Mouse (Mus musculus) heart, adult 11 months (tissue): Measurements from ENCODE around the gene Bend3.

Experiments used
- DNase-seq: peaks from one replicate; pipeline ENCODE4 v3.0.0; 2022

Bend3 gene

DNA sequence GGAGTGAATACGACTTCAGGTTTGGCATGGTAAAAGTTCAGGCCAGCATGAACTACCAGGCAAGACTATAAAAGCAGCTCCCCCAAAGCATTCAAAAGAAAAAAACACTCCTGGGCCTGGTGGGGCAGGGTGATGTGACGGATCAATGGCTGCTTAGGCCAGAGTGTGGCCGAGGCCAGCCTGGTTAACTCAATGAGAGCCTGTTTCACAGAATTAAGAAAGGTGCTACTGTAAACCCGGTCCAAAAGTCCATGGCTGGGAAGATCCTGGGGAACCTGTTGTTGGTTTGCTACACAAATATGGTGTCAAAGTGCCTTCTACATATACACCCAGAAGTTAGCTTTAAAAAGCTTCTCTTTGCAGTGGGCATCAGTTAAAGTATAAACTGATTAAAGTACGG is 60.2 kb downstream of the Bend3 start:
- no peak for DNase-seq

DNA sequence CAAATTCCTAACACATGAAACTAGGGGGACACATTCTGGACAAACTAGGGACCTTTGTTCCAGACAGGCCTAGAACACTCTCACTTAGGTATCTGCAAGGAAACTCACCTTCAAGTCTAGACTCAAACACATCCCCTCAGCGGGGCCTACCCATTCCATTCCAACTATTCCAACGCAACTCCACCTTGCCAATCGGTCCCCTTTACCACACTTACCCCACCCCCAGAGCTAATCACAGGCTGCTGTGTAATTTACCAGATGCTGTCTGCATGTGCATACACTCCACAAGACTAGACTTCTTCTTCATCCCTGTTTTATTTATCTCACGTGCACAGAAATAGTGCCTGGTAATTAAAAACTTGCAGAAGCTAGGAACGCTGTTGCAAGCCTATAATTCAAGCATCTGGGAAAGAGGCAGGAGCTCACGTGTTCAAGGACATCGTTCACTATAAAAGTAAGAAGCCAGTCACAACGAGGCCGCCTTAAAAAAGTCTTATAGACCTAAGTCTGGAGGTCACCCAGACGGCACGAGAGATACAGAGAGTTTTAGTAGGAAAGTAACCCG is 61.2 kb downstream of the Bend3 start:
- peak; percentile 92 for DNase-seq

DNA sequence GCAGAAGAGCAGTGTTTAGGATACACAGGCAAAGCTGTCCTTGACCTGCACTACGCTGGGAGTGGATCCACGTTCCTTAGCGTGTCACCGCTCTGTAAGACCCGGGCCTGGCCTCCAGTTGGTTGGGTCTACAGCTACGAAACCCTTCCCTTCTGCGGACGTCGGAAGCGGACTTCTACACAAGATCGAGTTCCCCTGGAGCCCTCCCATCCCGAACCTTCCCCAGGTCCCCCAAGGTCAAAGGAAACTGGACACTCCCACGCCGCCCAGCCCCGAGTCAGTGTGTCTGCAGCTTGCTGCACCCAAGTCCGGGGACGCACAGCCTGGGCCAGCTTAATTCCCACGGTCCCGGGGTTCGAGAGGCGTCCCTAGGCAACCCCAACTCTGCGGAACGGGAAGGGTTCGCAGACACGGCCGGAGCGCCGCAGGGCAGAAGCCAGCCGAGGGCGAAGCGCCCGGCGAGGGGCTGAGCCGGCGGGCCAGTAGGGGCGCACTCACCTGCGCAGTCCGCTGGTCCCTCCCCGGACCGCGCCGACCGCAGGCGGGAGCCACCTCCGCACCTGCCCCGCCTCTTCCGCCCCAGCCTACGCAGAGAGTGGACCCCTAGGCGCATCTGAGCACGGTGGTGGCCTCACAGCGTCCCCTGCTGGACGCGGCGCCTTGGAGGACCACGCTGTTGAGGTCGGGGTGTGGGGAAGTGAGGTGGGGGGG is 62.0 kb downstream of the Bend3 start, which contains the start of gene 1700021F05Rik:
Gene 1700021F05Rik, minus strand, starts transcription at position 553 of the 711 bp plus-strand sequence.
- peak; percentile 100 for DNase-seq

DNA sequence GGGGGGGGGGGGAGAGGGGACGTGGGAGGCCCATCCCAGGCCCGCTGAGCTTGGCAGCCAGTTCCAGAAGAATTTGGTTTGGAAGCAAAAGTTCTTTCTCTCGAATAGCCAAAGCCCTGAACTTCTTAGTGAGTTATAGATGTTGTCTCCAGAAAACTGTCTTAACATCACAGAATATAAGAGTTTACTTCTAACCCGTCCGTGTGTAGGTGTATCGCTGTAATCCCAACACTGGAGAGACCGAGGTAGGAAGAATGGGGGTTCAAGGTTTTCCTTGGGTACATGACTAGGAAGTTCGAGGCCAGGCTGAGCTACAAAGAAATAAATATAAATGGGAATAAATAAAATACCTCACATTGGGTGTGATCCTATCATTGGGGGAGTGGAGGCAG is 62.5 kb downstream of the Bend3 start:
- DNase-seq = peak; percentile 89

DNA sequence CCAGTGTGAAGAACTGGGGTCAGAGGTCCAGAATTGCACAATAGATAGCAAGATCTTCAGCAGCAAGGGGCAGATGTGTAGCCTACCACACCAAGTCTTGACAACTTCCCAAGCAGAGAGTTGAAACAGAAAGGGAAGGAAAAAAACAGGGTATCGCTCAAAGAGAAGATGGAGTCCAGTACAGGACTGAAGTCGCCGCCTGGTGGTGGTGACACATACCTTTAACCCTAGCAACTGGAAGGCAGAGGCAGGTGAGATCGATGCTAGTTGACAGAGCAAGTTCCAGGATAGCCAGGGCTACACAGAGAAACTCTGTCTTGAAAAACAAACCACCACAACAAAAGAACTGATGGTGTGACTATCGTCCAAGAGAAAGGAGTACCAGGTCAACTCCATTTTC is 70.8 kb downstream of the Bend3 start:
- DNase-seq = no peak

DNA sequence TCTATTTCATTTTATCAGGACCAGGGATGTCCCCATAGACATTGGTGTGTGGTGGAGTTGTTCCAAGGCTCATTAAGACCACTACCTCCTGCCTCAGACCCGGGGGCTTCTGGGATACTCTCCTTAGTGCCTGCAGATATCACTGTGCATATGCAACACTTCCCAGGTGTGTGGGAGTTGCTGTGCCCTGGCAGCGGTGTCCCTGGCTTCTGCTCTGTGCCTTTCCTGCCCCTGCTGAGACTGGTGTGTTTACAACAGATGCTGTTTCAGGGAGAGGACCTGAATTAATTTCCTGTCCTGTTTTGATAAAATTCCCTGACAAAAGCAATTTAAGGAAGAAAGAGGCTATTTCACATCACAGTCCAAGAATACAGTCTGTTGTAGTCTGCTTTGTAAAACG is 72.3 kb downstream of the Bend3 start:
- DNase-seq = no peak

DNA sequence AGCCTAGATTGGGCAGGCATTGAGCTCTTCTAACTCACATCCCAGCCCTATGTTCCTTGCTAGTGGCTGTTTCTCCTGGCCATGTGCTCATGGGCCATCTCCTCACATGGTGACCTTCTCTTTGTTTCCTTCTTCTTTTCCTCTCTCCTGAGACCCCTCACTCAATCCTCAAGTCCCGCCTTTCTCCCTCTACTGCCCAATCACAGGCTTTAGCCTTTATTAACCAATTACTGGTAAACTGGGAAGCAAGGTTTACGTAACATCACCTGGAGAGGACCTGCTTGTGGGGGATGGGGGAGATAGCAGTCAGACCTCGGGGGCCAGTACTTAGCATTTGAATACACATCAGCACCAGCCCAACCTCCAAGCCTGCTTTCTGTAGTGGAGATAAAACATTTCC is 72.8 kb downstream of the Bend3 start:
- DNase-seq = no peak

DNA sequence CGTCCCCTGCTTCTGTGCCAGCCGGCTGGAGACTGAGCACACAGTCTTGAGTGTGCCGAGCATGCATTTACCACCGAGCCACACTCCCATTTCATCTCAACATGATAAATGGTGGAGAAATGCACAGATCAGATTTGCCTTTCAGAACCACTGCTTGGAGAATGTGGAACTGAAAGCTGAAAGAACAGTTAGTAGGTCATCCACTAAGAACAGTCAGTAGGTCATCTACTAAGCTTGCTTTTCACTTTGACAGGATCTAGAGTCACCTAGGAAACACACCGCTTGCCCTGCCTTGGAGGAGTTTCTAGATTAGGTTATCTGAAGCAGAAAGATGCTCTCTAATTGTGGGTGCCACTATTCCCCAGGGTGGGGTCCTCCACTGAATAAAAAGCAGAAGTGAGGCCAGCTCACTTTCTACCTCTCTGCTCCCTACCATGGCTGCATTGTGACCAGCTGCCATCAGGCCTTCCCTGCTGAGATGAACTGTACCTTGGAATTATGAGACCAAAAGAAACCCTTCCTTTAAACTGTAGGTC is 79.1 kb downstream of the Bend3 start:
- no peak for DNase-seq

DNA sequence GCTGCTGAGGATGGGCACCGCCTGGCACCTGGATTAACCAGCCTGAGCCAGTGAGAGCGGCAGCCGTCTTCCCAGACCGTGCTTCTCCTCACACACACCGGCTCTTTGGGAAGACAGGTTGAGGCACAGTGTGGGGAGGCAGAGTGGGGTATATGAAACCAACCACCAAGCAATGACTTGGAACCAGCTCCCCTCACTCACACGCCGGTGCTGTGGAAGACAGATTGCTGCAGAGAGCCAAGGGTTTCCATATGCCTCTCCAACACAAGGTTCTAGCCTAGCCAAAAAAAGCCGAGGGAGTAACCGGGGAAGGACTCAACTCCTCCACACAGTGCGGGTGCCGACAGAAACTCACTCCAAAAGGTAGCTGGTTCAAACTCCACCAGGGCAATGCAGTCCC is 80.7 kb downstream of the Bend3 start:
- no peak for DNase-seq

DNA sequence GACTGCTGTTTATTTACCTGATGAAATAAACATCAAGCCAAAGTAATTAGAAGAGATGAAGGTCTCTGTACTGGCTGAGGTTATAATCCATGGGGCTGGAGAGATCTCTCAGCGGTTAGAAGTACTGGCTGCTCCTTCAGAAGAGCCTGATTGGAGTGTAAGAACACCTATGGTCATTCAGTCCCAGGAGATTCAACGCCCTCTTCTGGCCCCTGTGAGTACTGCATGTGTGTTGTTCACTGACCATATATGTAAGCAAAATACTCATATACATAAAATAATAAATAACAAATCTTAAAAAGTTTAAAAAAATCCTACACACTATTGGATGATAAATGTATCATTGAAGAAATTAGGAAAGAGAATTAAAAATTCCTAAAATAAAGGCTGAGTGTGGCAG is 82.1 kb downstream of the Bend3 start:
- no peak for DNase-seq

DNA sequence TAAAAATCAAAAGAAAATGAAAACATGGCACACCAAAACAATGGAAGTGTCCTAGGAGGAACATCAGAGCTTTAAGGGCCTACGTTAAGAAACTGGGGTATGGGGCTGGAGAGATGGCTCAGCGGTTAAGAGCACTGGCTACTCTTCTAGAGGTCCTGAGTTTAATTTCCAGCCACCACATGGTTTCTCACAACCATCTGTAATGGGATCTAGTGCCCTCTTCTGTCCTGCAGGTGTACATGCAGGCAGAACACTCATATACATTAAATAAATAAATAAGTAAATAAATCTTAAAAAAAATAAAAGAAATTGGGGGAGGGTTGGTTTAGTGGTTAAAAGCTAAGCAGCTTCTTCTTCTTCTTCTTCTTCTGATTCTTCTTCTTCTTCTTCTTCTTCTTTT is 82.7 kb downstream of the Bend3 start:
- no peak for DNase-seq
